Mouse (Mus musculus): ENCODE data around the gene Vamp8.

Vamp8 gene

GRCm38 (mm10) chr6:72350214-72350613 lies 40.3 kb downstream of the Vamp8 start:
- DNase-seq, result no peak

GRCm38 (mm10) chr6:72348411-72348810 lies 42.1 kb downstream of the Vamp8 start:
- no peak for DNase-seq

DNA sequence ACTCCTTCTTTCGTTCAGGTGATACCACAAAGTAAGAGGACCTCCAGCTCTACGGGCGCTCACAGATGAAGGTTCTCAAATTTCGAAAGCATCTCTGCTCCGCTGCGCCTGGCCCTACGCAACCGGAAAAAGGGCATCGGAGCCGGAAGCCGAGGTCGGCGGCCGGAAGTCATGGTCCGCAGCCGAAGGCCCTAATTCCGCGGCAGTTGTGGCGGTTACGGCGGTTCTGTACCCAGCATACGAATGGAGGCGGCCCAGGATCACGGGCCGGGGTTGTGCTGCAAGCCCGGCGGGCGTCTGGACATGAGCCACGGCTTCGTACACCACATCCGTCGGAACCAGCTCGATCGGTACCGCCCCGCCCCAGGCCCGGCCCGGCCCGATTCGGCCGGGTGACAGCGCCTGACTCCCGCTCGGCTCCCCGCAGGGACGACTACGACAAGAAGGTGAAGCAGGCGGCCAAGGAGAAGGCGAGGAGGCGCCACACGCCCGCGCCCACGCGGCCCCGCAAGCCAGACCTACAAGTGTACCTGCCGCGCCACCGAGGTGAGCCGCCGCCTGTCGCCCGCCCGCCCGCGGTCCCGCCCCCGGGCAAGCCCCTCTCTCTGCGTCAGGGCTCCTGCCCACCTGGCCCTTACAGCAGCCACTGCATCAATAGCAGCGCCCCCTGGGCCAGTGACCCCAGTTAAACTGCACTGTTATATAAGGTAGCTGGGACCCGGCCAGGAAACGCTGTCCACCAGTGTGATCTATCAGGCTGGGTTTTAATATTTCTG lies 43.1 kb downstream of the Vamp8 start, which contains the start of gene 0610030E20Rik:
Gene 0610030E20Rik (plus strand): TSS at position 152 of the 776 bp plus-strand sequence.
- peak; percentile 75 for DNase-seq

- no peak for DNase-seq
Observed at GRCm38 (mm10) chr6:72346261-72346660, 44.2 kb downstream of the Vamp8 start.

- DNase-seq, result no peak
Observed at GRCm38 (mm10) chr6:72345633-72346032, 44.9 kb downstream of the Vamp8 start.

DNA sequence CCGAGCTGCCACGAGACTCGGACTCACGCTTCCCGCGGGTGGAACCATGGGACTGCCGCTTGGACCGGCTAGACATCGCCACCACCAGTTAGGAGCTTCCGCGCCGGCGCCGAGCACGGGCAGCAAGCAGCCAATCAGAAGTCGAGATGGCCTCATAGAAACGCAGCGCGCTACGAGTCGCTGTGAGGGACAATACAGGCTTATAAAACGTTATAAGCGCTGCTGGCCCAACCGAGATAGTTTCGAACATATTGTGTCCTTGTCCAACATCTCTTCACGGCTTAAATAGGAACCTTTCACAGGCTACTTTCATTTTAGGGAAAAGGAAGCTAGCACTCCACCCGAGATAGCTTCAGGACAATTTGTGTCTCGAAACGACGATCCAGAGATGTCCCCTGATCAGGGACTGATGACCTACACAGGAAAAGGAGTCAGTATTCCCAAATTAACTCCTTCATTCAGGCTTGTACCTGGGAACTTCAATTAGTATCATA lies 45.4 kb downstream of the Vamp8 start, which contains the start of gene Usp39:
Gene Usp39 (minus strand): TSS at position 111 of the 494 bp plus-strand sequence.
- peak; percentile 92 for DNase-seq

DNA sequence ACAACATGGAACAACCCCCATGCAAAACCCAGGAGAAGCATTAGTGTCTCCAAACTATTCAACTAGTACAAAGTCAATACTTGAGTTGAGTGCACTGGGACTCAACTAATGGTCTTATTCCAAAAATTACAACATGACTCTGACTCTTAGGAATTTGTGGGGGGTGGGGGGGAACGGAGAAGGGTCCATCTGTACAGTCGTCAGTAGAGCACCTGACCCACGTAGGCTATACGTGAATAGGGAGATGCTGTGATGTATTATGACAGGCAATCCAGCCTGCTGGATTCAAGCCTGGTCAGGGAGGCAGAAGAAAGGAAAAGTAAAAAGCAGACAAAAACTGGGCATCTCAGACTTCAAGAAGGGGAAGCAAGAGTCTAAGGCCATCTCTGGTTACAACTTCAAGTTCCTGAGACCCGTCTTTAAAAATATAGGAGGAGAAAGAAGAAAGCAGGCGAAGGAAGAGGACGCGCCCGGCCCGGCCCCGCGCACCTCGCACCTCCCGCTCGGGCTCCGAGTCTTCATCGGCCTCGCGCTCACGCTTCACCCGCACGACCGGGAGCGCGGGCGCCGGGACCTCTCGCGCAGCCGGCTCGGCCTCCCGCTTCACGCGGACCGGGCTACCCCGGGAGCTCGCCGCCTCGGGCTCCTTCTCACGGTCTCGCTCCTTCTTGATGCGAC lies 46.0 kb downstream of the Vamp8 start:
- no peak for DNase-seq

- DNase-seq, result no peak
Observed at GRCm38 (mm10) chr6:72340481-72340880, 50.0 kb downstream of the Vamp8 start.

All from cerebellum, adult 8-10 months (tissue).